Mouse (Mus musculus): ENCODE data around the gene Pdgfc. TPM values are rescaled to one million over a fixed set of nuclear protein-coding genes. Genes with fewer than 3 reads are reported as not detected.

The Pdgfc gene
- total RNA-seq (2014; fragmentation: Nextera tagmentation) (not detected in 2 replicates), total RNA-seq (2017) (not detected in 2 replicates)

- ATAC-seq (replicated peaks; ENCODE audit: low FRiP score, low TSS enrichment, poor library complexity, severe bottlenecking), result no peak
These were observed at the start of gene Pdgfc for GRCm38 (mm10) chr3:81036151-81036553. TSS of gene Pdgfc (plus strand) at chr3:81036416.

GRCm38 (mm10) chr3:81009245-81009644, 27.0 kb upstream of the Pdgfc start:
- ATAC-seq (replicated peaks; ENCODE audit: low FRiP score, low TSS enrichment, poor library complexity, severe bottlenecking), result no peak

GRCm38 (mm10) chr3:81009899-81010298, 26.3 kb upstream of the Pdgfc start:
- ATAC-seq (replicated peaks; ENCODE audit: low FRiP score, low TSS enrichment, poor library complexity, severe bottlenecking), result no peak

GRCm38 (mm10) chr3:81017385-81018051, 18.7 kb upstream of the Pdgfc start:
- ATAC-seq (replicated peaks; ENCODE audit: low FRiP score, low TSS enrichment, poor library complexity, severe bottlenecking), result no peak

- ATAC-seq (replicated peaks; ENCODE audit: low FRiP score, low TSS enrichment, poor library complexity, severe bottlenecking), result 0 out of 2 replicates have a peak, but pooled peaks have one; percentile 67
These were observed 16.2 kb upstream of the Pdgfc start for GRCm38 (mm10) chr3:81020064-81020463.

- ATAC-seq (replicated peaks; ENCODE audit: low FRiP score, low TSS enrichment, poor library complexity, severe bottlenecking), result no peak
These were observed 14.4 kb upstream of the Pdgfc start for GRCm38 (mm10) chr3:81021783-81022182.

GRCm38 (mm10) chr3:81022266-81022665, 13.9 kb upstream of the Pdgfc start:
- ATAC-seq (replicated peaks; ENCODE audit: low FRiP score, low TSS enrichment, poor library complexity, severe bottlenecking), result no peak

GRCm38 (mm10) chr3:81022845-81023244, 13.4 kb upstream of the Pdgfc start:
- no peak for ATAC-seq (replicated peaks; ENCODE audit: low FRiP score, low TSS enrichment, poor library complexity, severe bottlenecking)

- no peak for ATAC-seq (replicated peaks; ENCODE audit: low FRiP score, low TSS enrichment, poor library complexity, severe bottlenecking)
These were observed 12.6 kb upstream of the Pdgfc start for GRCm38 (mm10) chr3:81023568-81023967.

GRCm38 (mm10) chr3:81025568-81026213, 10.5 kb upstream of the Pdgfc start:
- ATAC-seq (replicated peaks; ENCODE audit: low FRiP score, low TSS enrichment, poor library complexity, severe bottlenecking), result no peak

GRCm38 (mm10) chr3:81028361-81028760, 7.9 kb upstream of the Pdgfc start:
- ATAC-seq (replicated peaks; ENCODE audit: low FRiP score, low TSS enrichment, poor library complexity, severe bottlenecking), result no peak

- no peak for ATAC-seq (replicated peaks; ENCODE audit: low FRiP score, low TSS enrichment, poor library complexity, severe bottlenecking)
These were observed 6.9 kb upstream of the Pdgfc start for GRCm38 (mm10) chr3:81029321-81029720.

- no peak for ATAC-seq (replicated peaks; ENCODE audit: low FRiP score, low TSS enrichment, poor library complexity, severe bottlenecking)
These were observed 6.3 kb upstream of the Pdgfc start for GRCm38 (mm10) chr3:81029909-81030308.

GRCm38 (mm10) chr3:81030311-81030710, 5.9 kb upstream of the Pdgfc start:
- ATAC-seq (replicated peaks; ENCODE audit: low FRiP score, low TSS enrichment, poor library complexity, severe bottlenecking), result no peak

- no peak for ATAC-seq (replicated peaks; ENCODE audit: low FRiP score, low TSS enrichment, poor library complexity, severe bottlenecking)
These were observed 4.2 kb upstream of the Pdgfc start for GRCm38 (mm10) chr3:81032014-81032413.

GRCm38 (mm10) chr3:81034336-81035102, 1.7 kb upstream of the Pdgfc start:
- no peak for ATAC-seq (replicated peaks; ENCODE audit: low FRiP score, low TSS enrichment, poor library complexity, severe bottlenecking)

- 0 out of 2 replicates have a peak, but pooled peaks have one; percentile 47 for ATAC-seq (replicated peaks; ENCODE audit: low FRiP score, low TSS enrichment, poor library complexity, severe bottlenecking)
These were observed 517 bp downstream of the Pdgfc start for GRCm38 (mm10) chr3:81036554-81037311.

- no peak for ATAC-seq (replicated peaks; ENCODE audit: low FRiP score, low TSS enrichment, poor library complexity, severe bottlenecking)
These were observed 1.2 kb downstream of the Pdgfc start for GRCm38 (mm10) chr3:81037312-81037859.

- 0 out of 2 replicates have a peak, but pooled peaks have one; percentile 57 for ATAC-seq (replicated peaks; ENCODE audit: low FRiP score, low TSS enrichment, poor library complexity, severe bottlenecking)
These were observed 3.0 kb downstream of the Pdgfc start for GRCm38 (mm10) chr3:81039131-81039653.
